In the genomic region with DNA sequence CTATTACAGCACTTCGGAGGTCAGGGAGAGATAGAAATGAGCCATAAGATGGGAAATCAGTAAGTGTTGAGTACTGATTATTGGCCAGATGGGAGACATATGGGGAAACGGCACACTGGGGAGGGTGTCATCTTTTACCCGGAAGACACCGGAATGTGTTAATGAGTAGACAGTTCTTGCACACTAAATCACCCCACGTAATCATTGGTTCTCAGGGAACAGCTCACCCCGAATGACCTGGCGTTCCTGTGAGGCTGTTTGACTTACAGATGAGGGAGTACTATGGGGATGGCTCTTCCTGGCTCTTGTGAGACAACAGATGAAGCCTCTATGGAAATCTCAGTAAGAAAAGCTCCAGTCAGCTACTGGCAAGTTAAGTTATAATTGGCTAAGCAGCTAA, we compare ENCODE assay signal across 11 mouse cellular contexts.
DNase-seq lines count a peak whose midpoint lies in the region; ATAC-seq lines count a peak whose summit lies in the region.
"Had no signal": no experiment of that assay in that cellular context is flagged by ENCODE, and none has a peak within 500 bp of the region (broad histone marks: within the 10 kb centered on the region; RNA-seq: fewer than 3 reads in every experiment).

No protein-coding gene starts in this region.

- DNase-seq in embryo, embryonic 10.5 days (ENCODE audit: low spot score) = peak; percentile 17
- no peak for DNase-seq in embryo, embryonic 11 days
- DNase-seq in R1 (ENCODE audit: low read depth, low spot score) = peak; percentile 13
- DNase-seq in cerebellum, postnatal 36 days = peak; percentile 7 to 23
- peak; percentile 40 to 60 for DNase-seq in layer of hippocampus, postnatal 14 days (ENCODE audit: low spot score in 2 of 2)
- no peak for DNase-seq in urinary bladder, postnatal 14 days (ENCODE audit: low spot score)
- no peak for DNase-seq in spleen, adult 12 weeks (ENCODE audit: low spot score)
- DNase-seq: heart, adult 18-20 months; lung, embryonic 14.5 days; thymus, adult 2 months had no signal

- ATAC-seq in granulocyte monocyte progenitor cell, adult 5-6 weeks (replicated peaks; ENCODE audit: poor library complexity, severe bottlenecking) = no peak

Comparison
In these comparisons a context has a peak if more than half of its experiments do, and no peak if none do; other contexts are left out.
1. DNase-seq: peak in embryo, embryonic 10.5 days (single experiment), R1 (single experiment), cerebellum, postnatal 36 days (2 of 2) and layer of hippocampus, postnatal 14 days (2 of 2); none in embryo, embryonic 11 days (single experiment), urinary bladder, postnatal 14 days (single experiment) and spleen, adult 12 weeks (single experiment).